Mouse (Mus musculus) C2C12 (cell line): ENCODE measurements around the gene Defb29. TPM values are rescaled to one million over a fixed set of nuclear protein-coding genes. Genes with fewer than 3 reads are reported as not detected.

ENCODE experiments used
- H3K27me3 ChIP-seq: one replicate; pipeline ENCODE4 v1.6.1; 2011; ENCODE audit not compliant: control insufficient read depth, insufficient read depth, insufficient read length
- H3K36me3 ChIP-seq: one replicate; pipeline ENCODE4 v1.6.1; 2011; ENCODE audit not compliant: control insufficient read depth, insufficient read depth
- H3K4me3 ChIP-seq: one replicate; pipeline ENCODE4 v1.5.1; 2011; ENCODE audit warnings: mild to moderate bottlenecking, control low read depth; ENCODE audit not compliant: poor library complexity, insufficient read depth, severe bottlenecking
- H3K79me2 ChIP-seq: one replicate; pipeline ENCODE4 v1.6.1; 2011; ENCODE audit not compliant: control insufficient read depth, insufficient read depth
- H3K79me3 ChIP-seq: one replicate; pipeline ENCODE4 v1.6.1; 2011; ENCODE audit warnings: low read depth, control low read depth
- H3ac ChIP-seq: one replicate; pipeline ENCODE3; 2011; ENCODE audit warnings: low read depth; ENCODE audit not compliant: control insufficient read depth, insufficient read length
- CEBPB ChIP-seq: IDR thresholded peaks from one replicate; pipeline ENCODE4 v1.6.1; 2011; ENCODE audit warnings: low read depth, mild to moderate bottlenecking, control low read depth, moderate library complexity
- CTCF ChIP-seq: IDR thresholded peaks from one replicate; pipeline ENCODE4 v1.5.1; 2011; ENCODE audit not compliant: control insufficient read depth, insufficient read depth, insufficient read length
- FOSL1 ChIP-seq: IDR thresholded peaks from one replicate; pipeline ENCODE4 v1.8.0; 2011; ENCODE audit warnings: mild to moderate bottlenecking, low read length; ENCODE audit not compliant: poor library complexity, insufficient read depth, severe bottlenecking
- MAX ChIP-seq: IDR thresholded peaks from one replicate; pipeline ENCODE4 v1.6.1; 2011; ENCODE audit warnings: mild to moderate bottlenecking, control low read depth
- MYOD1 ChIP-seq: IDR thresholded peaks from one replicate; pipeline ENCODE4 v1.6.1; 2011; ENCODE audit warnings: low read depth; ENCODE audit not compliant: control insufficient read depth, insufficient read length
- MYOG ChIP-seq: IDR thresholded peaks from one replicate; pipeline ENCODE4 v1.6.1; 2011; ENCODE audit not compliant: control insufficient read depth, insufficient read length; ENCODE audit errors: extremely low read depth
- USF1 ChIP-seq: IDR thresholded peaks from one replicate; pipeline ENCODE4 v1.6.1; 2011; ENCODE audit warnings: low read depth, mild to moderate bottlenecking, control low read depth, moderate library complexity
- polyA plus RNA-seq: library from polyadenylated mRNA; unstranded; fragments of >200 nt; fragmentation: generic; extraction: Trizol; gene quantifications from one replicate; pipeline ENCODE4 v1.2.1, GENCODE M21; 2012; ENCODE audit warnings: missing spikeins

Gene Defb29
- polyA plus RNA-seq, 1 experiment, result not detected

GRCm38 (mm10) chr2:152580107-152580506 is 40.2 kb upstream of the Defb29 start, which contains the start of gene Defb19:
Defb19 (minus strand) TSS chr2:152580312.
- no peaks in the 10 kb centered on the region for H3K79me3 ChIP-seq
- no peaks in the 10 kb centered on the region for H3K36me3 ChIP-seq
- TF ChIP-seq FOSL1 (no peak), CTCF (no peak), MAX (no peak), CEBPB (no peak), USF1 (no peak), MYOG (no peak), MYOD1 (no peak)
- H3K79me2 ChIP-seq, result no peaks in the 10 kb centered on the region
- H3K27me3 ChIP-seq, result peaks cover 20% of the 10 kb centered on the region
- H3K4me3 ChIP-seq, result no peak within 1 kb of the TSS
- H3ac ChIP-seq, result no peak within 1 kb of the TSS

DNA sequence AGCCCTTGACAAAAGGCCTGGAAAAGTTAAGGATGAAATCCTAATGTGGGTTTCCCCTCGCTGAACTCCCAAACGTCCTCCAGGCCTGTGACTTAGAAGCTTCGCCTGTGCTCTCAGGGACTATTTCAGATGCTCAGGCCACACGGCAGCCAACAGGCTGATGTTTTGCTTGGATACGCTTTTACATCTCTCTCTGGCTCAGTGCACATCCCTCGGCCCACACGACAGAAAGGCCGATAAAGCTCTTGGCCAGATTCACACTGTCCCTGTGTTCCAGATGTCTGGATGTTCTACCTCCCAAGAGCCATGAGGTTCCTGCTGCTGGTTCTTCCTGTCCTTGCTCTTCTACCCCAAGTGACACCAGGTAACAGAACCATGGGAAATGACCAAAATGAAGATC is 33.6 kb upstream of the Defb29 start:
- Histone ChIP-seq H3K79me3 (no peaks in the 10 kb centered on the region), H3K79me2 (no peaks in the 10 kb centered on the region), H3K27me3 (peaks cover 17% of the 10 kb centered on the region), H3K36me3 (no peaks in the 10 kb centered on the region), H3ac (no peak overlapping the region), H3K4me3 (no peak overlapping the region)
- TF ChIP-seq MAX, result no peak
- TF ChIP-seq MYOD1, result no peak
- no peak for TF ChIP-seq MYOG
- TF ChIP-seq CEBPB, result no peak
- TF ChIP-seq CTCF, result no peak
- no peak for TF ChIP-seq FOSL1
- TF ChIP-seq USF1, result no peak

- Histone ChIP-seq H3ac (no peak within 1 kb of the TSS), H3K79me2 (no peaks in the 10 kb centered on the region), H3K27me3 (peaks cover 17% of the 10 kb centered on the region), H3K79me3 (no peaks in the 10 kb centered on the region), H3K4me3 (no peak within 1 kb of the TSS), H3K36me3 (no peaks in the 10 kb centered on the region)
- TF ChIP-seq MAX (no peak), CEBPB (no peak), MYOD1 (no peak), MYOG (no peak), CTCF (no peak), USF1 (no peak), FOSL1 (no peak)
These were observed 32.4 kb upstream of the Defb29 start, which contains the start of gene Defb21 for GRCm38 (mm10) chr2:152572114-152572794. Defb21 (plus strand) TSS chr2:152572744.

GRCm38 (mm10) chr2:152570313-152570712 is 30.4 kb upstream of the Defb29 start:
- Histone ChIP-seq H3ac (no peak overlapping the region), H3K4me3 (no peak overlapping the region), H3K79me2 (no peaks in the 10 kb centered on the region), H3K36me3 (no peaks in the 10 kb centered on the region), H3K79me3 (no peaks in the 10 kb centered on the region), H3K27me3 (peaks cover 13% of the 10 kb centered on the region)
- no peak for TF ChIP-seq MYOD1
- no peak for TF ChIP-seq MAX
- TF ChIP-seq CTCF, result no peak
- TF ChIP-seq MYOG, result no peak
- no peak for TF ChIP-seq FOSL1

- Histone ChIP-seq H3ac (no peak overlapping the region), H3K36me3 (no peaks in the 10 kb centered on the region), H3K27me3 (peaks cover 11% of the 10 kb centered on the region), H3K79me3 (no peaks in the 10 kb centered on the region), H3K4me3 (no peak overlapping the region), H3K79me2 (no peaks in the 10 kb centered on the region)
- TF ChIP-seq FOSL1 (no peak), MAX (no peak), CTCF (no peak), USF1 (no peak)
These were observed 30.0 kb upstream of the Defb29 start for GRCm38 (mm10) chr2:152569881-152570280.

GRCm38 (mm10) chr2:152569038-152569437 is 29.1 kb upstream of the Defb29 start, which contains the start of gene Gm17416:
Gm17416 (plus strand) TSS chr2:152569338.
- TF ChIP-seq FOSL1, result no peak
- TF ChIP-seq CTCF, result no peak
- no peak for TF ChIP-seq CEBPB
- TF ChIP-seq MYOD1, result no peak
- TF ChIP-seq USF1, result no peak
- TF ChIP-seq MYOG, result no peak
- no peak for TF ChIP-seq MAX
- Histone ChIP-seq H3K27me3 (peaks cover 5% of the 10 kb centered on the region), H3K79me2 (no peaks in the 10 kb centered on the region), H3ac (no peak within 1 kb of the TSS), H3K4me3 (no peak within 1 kb of the TSS), H3K79me3 (no peaks in the 10 kb centered on the region), H3K36me3 (no peaks in the 10 kb centered on the region)
